Mouse (Mus musculus): ENCODE results near the gene Rnf26. TPM values are rescaled to one million over a fixed set of nuclear protein-coding genes. Genes with fewer than 3 reads are reported as not detected.

The Rnf26 gene
- polyA plus RNA-seq, 1 experiment from 2014 or later, result 33.7 TPM

- ATAC-seq (ENCODE audit: low FRiP score), result no peak
- Histone ChIP-seq H3K27ac (replicated peaks) (no peak overlapping the region), H3K4me2 (no peak overlapping the region)
Measured at GRCm38 (mm10) chr9:44070844-44071231, 42.5 kb downstream of the Rnf26 start.

GRCm38 (mm10) chr9:44070113-44070843, 43.0 kb downstream of the Rnf26 start:
- Histone ChIP-seq H3K4me3 (replicated peaks) (no peak overlapping the region), H3K4me2 (no peak overlapping the region), H3K9me3 (replicated peaks) (no peaks in the 10 kb centered on the region), H3K27me3 (replicated peaks) (peaks cover 4% of the 10 kb centered on the region; the same call in 1 of the 2 replicates), H3K9ac (replicated peaks) (no peak overlapping the region), H3K36me3 (no peaks in the 10 kb centered on the region), H3K27ac (replicated peaks) (no peak overlapping the region), H3K4me1 (peaks cover 31% of the 10 kb centered on the region)
- no peak for ATAC-seq (ENCODE audit: low FRiP score)
- 79% methylated on average over 14 of the region's 14 CpGs for WGBS

More at GRCm38 (mm10) chr9:44070844-44071231, 42.5 kb downstream of the Rnf26 start:
- Histone ChIP-seq H3K27me3 (replicated peaks) (peaks cover 4% of the 10 kb centered on the region; the same call in 1 of the 2 replicates), H3K4me1 (peaks cover 31% of the 10 kb centered on the region), H3K9me3 (replicated peaks) (no peaks in the 10 kb centered on the region), H3K4me3 (replicated peaks) (no peak overlapping the region), H3K36me3 (no peaks in the 10 kb centered on the region), H3K9ac (replicated peaks) (no peak overlapping the region)
- WGBS, result 37% methylated on average over 8 of the region's 8 CpGs

GRCm38 (mm10) chr9:44069252-44069651, 44.1 kb downstream of the Rnf26 start:
- no peak for ATAC-seq (ENCODE audit: low FRiP score)
- H3K4me3 ChIP-seq (replicated peaks), result no peak overlapping the region
- H3K4me1 ChIP-seq, result peaks cover 31% of the 10 kb centered on the region
- no peak overlapping the region for H3K4me2 ChIP-seq
- no peaks in the 10 kb centered on the region for H3K9me3 ChIP-seq (replicated peaks)
- no peaks in the 10 kb centered on the region for H3K36me3 ChIP-seq
- WGBS, result 49% methylated on average over 7 of the region's 7 CpGs
- no peak overlapping the region for H3K27ac ChIP-seq (replicated peaks)
- H3K27me3 ChIP-seq (replicated peaks), result peaks cover 4% of the 10 kb centered on the region; the same call in 1 of the 2 replicates
- no peak overlapping the region for H3K9ac ChIP-seq (replicated peaks)

GRCm38 (mm10) chr9:44067960-44068330, 45.4 kb downstream of the Rnf26 start:
- H3K36me3 ChIP-seq, result no peaks in the 10 kb centered on the region
- H3K4me3 ChIP-seq (replicated peaks), result no peak overlapping the region
- 83% methylated on average over 6 of the region's 6 CpGs for WGBS
- H3K27ac ChIP-seq (replicated peaks), result no peak overlapping the region
- no peak overlapping the region for H3K9ac ChIP-seq (replicated peaks)
- no peak for ATAC-seq (ENCODE audit: low FRiP score)
- peaks cover 28% of the 10 kb centered on the region for H3K4me1 ChIP-seq
- H3K27me3 ChIP-seq (replicated peaks), result peaks cover 4% of the 10 kb centered on the region; the same call in 1 of the 2 replicates
- H3K4me2 ChIP-seq, result peak overlapping the region; percentile 95
- H3K9me3 ChIP-seq (replicated peaks), result no peaks in the 10 kb centered on the region

GRCm38 (mm10) chr9:44067241-44067959, 45.9 kb downstream of the Rnf26 start:
- Histone ChIP-seq H3K4me1 (peaks cover 25% of the 10 kb centered on the region), H3K9ac (replicated peaks) (peak overlapping the region; percentile 60), H3K36me3 (no peaks in the 10 kb centered on the region), H3K9me3 (replicated peaks) (no peaks in the 10 kb centered on the region), H3K27ac (replicated peaks) (peak overlapping the region; percentile 49), H3K4me3 (replicated peaks) (peak overlapping the region; percentile 62), H3K4me2 (peak overlapping the region; percentile 95), H3K27me3 (replicated peaks) (peaks cover 4% of the 10 kb centered on the region; the same call in 1 of the 2 replicates)
- ATAC-seq (ENCODE audit: low FRiP score), result peak; percentile 61
- 8% methylated on average over 15 of the region's 15 CpGs for WGBS

GRCm38 (mm10) chr9:44066785-44067225, 46.5 kb downstream of the Rnf26 start, which contains the start of gene Usp2:
Usp2 (plus strand) TSS chr9:44067021.
- Histone ChIP-seq H3K27ac (replicated peaks) (peak within 1 kb of the TSS; percentile 49), H3K9ac (replicated peaks) (peak within 1 kb of the TSS; percentile 60)
- under 1% methylated on average over 38 of the region's 38 CpGs for WGBS

GRCm38 (mm10) chr9:44065177-44065576, 48.1 kb downstream of the Rnf26 start:
- H3K27me3 ChIP-seq (replicated peaks), result peaks cover 3% of the 10 kb centered on the region; the same call in 1 of the 2 replicates
- H3K9me3 ChIP-seq (replicated peaks), result no peaks in the 10 kb centered on the region
- H3K36me3 ChIP-seq, result no peaks in the 10 kb centered on the region
- 32% methylated on average over 1 of the region's 1 CpGs for WGBS
- H3K4me3 ChIP-seq (replicated peaks), result no peak overlapping the region
- no peak overlapping the region for H3K27ac ChIP-seq (replicated peaks)
- no peak for ATAC-seq (ENCODE audit: low FRiP score)
- H3K9ac ChIP-seq (replicated peaks), result no peak overlapping the region
- H3K4me1 ChIP-seq, result peaks cover 12% of the 10 kb centered on the region; the same call in 1 of the 2 replicates
- H3K4me2 ChIP-seq, result no peak overlapping the region

More at GRCm38 (mm10) chr9:44066785-44067225, 46.5 kb downstream of the Rnf26 start, which contains the start of gene Usp2:
- ATAC-seq (ENCODE audit: low FRiP score), result peak; percentile 99
- H3K9me3 ChIP-seq (replicated peaks), result no peaks in the 10 kb centered on the region
- H3K36me3 ChIP-seq, result no peaks in the 10 kb centered on the region
- peak within 1 kb of the TSS; percentile 95 for H3K4me2 ChIP-seq
- H3K27me3 ChIP-seq (replicated peaks), result peaks cover 4% of the 10 kb centered on the region; the same call in 1 of the 2 replicates
- peak within 1 kb of the TSS; percentile 62 for H3K4me3 ChIP-seq (replicated peaks)
- H3K4me1 ChIP-seq, result peaks cover 20% of the 10 kb centered on the region

- Histone ChIP-seq H3K4me2 (no peak overlapping the region), H3K36me3 (no peaks in the 10 kb centered on the region), H3K4me1 (no peaks in the 10 kb centered on the region), H3K27me3 (replicated peaks) (no peaks in the 10 kb centered on the region), H3K27ac (replicated peaks) (no peak overlapping the region), H3K4me3 (replicated peaks) (no peak overlapping the region), H3K9ac (replicated peaks) (no peak overlapping the region), H3K9me3 (replicated peaks) (no peaks in the 10 kb centered on the region)
- WGBS, result 86% methylated on average over 6 of the region's 6 CpGs
- ATAC-seq (ENCODE audit: low FRiP score), result no peak
Measured at GRCm38 (mm10) chr9:44058606-44059005, 54.7 kb downstream of the Rnf26 start.

- Histone ChIP-seq H3K9me3 (replicated peaks) (no peaks in the 10 kb centered on the region), H3K27me3 (replicated peaks) (no peaks in the 10 kb centered on the region), H3K27ac (replicated peaks) (no peak overlapping the region), H3K36me3 (no peaks in the 10 kb centered on the region), H3K4me3 (replicated peaks) (no peak overlapping the region), H3K4me1 (no peaks in the 10 kb centered on the region), H3K4me2 (no peak overlapping the region), H3K9ac (replicated peaks) (no peak overlapping the region)
- WGBS, result 76% methylated on average over 1 of the region's 1 CpGs
- ATAC-seq (ENCODE audit: low FRiP score), result no peak
Measured at GRCm38 (mm10) chr9:44053936-44054335, 59.4 kb downstream of the Rnf26 start.

GRCm38 (mm10) chr9:44052855-44053254, 60.5 kb downstream of the Rnf26 start:
- ATAC-seq (ENCODE audit: low FRiP score), result no peak
- Histone ChIP-seq H3K36me3 (no peaks in the 10 kb centered on the region), H3K4me3 (replicated peaks) (no peak overlapping the region), H3K4me2 (no peak overlapping the region), H3K27ac (replicated peaks) (no peak overlapping the region), H3K9me3 (replicated peaks) (no peaks in the 10 kb centered on the region), H3K4me1 (no peaks in the 10 kb centered on the region), H3K27me3 (replicated peaks) (no peaks in the 10 kb centered on the region), H3K9ac (replicated peaks) (no peak overlapping the region)
- WGBS, result 76% methylated on average over 3 of the region's 3 CpGs

GRCm38 (mm10) chr9:44049381-44050165, 63.7 kb downstream of the Rnf26 start:
- H3K9me3 ChIP-seq (replicated peaks), result no peaks in the 10 kb centered on the region
- no peak overlapping the region for H3K4me2 ChIP-seq
- ATAC-seq (ENCODE audit: low FRiP score), result no peak
- H3K9ac ChIP-seq (replicated peaks), result no peak overlapping the region
- 90% methylated on average over 8 of the region's 8 CpGs for WGBS
- no peaks in the 10 kb centered on the region for H3K4me1 ChIP-seq
- no peaks in the 10 kb centered on the region for H3K36me3 ChIP-seq
- no peak overlapping the region for H3K27ac ChIP-seq (replicated peaks)
- H3K27me3 ChIP-seq (replicated peaks), result peaks cover 13% of the 10 kb centered on the region
- H3K4me3 ChIP-seq (replicated peaks), result no peak overlapping the region

Measured in neural tube, embryonic 15.5 days (tissue).